Mouse (Mus musculus): ENCODE results near the gene P3h3. TPM values are rescaled to one million over a fixed set of nuclear protein-coding genes. Genes with fewer than 3 reads are reported as not detected.
"Not testable (repeated sequence)": the region's sequence is repeated elsewhere in the genome, so short reads cannot be mapped to it uniquely, and the experiment has no call there.

The P3h3 gene
- polyA plus RNA-seq, 3 experiments from 2014 or later = 0.30 to 0.36 TPM; not detected in 1

DNA sequence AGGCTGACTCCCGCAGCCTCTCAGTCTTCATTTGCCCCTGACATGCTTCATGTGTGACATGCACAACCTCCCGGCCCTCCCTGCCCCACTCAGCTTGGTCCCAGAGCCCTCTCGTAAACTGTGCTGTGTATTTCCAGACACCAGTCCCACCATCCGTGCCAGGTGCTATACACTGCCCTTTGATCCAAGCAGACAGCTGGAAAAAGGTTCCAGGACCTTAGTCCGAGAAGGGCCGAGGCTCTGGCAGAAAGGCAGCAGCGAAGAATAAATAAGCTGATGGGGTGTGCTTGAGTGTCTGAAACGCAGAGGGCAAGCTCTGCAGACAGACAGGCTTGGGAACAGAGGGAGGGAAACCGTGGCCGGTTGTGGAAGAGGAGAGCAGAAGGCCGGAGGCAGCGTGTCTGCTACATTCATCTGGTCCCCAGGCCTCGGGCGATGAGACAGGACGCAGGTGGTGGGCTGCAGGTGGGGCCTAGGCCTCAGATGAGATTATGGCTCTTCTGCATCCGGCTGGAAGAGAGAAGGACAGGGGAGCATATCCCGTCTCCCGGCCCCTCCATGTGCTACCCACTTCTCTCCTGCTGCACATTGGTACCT, 8.3 kb upstream of the P3h3 start:
- no peak for ATAC-seq

DNA sequence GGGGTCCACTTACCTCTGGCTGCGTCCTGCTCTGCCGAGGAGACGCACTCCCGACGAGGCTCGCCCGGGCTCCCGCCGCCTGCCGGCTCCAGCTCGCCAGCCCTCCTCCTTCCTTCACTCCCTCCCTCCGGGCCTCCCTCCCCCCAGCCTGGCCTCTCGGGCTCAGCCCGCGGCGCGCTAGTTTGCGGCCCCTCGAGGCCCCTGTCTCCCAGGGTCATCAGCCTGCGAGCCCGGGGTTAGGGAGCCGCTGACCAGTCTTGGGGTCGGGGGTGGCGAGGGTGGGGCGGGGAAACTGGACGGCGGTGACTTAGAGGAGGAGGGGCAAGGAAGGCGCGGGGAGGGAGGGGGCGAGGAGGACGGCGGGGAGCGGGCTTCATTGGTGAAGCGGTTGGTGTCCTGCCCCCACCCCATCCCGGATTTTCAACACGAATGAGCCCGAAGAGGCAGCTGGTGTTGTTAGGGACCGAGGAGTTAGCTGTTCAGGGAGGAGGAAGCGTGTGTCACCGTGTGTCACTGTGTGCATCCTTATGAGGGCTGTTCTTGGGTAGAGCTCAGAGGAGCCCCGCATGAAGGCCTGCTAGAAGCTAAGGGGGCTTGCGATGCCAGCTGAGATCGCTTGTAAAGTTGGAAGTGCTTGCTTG, 6.2 kb upstream of the P3h3 start, which contains the start of gene Gpr162:
Gene Gpr162, minus strand, starts transcription at position 326 of the 641 bp plus-strand sequence.
- ATAC-seq = peak; percentile 60

DNA sequence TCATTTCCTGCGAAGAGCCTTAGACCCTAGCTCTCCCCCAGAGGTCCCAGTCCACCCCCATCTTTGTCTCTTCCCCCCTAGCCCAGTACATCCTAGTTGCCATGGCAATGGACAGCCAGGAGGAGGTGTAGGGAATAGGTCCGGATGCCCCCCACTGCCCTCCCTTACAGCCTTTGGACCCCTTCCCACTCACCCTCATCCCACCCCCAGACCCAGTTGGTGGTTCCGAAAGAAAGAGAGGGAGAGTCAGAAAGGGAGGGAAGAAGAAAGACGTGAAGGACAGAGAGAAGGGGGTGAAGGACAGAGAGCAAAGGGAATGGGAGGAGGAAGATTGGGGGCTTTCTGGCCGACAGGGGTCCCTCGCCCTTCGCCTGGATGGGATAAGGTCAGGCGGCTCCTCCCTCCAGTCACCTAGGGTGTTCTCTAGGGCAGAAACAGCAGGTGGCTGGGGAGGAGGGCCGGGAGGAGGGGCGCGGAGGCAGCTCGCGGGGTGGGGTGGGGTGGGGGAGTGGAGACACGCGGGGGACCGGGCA, 5.6 kb upstream of the P3h3 start:
- ATAC-seq = no peak

DNA sequence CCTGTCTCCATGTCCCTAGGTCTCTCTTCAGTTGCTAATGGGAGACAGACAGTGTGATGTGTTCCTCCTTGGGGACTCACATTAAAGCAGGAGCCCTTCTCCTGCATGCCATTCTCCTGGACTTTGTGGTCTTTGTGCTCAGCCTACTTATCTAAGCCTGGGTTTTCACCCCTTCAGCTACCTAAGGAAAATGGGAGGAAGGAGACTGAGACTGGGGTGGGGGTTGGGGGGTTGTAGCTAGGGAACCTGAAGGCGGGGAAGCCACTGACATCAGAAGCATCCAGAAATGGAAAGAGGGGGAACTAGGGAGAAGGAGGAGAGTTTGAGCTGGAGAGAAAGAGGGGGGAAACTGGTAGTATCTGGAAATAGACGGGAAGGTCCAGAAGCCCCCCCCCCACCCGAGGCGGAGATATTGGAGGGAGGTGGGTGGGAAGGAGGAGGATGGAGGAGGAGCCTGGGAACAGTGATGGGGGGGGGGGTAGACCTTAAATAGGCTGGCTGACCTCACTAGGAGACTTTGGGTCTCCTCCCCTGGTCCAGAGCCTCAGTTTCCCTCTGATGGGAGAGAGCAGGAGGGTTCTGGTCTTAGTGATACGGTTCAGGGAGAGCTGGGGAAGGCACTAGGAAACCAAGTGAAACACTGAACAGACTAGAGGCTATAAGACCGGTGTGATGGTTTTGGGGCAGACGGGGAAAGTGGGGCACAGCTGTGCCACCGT, 5.0 kb upstream of the P3h3 start:
- no peak for ATAC-seq

DNA sequence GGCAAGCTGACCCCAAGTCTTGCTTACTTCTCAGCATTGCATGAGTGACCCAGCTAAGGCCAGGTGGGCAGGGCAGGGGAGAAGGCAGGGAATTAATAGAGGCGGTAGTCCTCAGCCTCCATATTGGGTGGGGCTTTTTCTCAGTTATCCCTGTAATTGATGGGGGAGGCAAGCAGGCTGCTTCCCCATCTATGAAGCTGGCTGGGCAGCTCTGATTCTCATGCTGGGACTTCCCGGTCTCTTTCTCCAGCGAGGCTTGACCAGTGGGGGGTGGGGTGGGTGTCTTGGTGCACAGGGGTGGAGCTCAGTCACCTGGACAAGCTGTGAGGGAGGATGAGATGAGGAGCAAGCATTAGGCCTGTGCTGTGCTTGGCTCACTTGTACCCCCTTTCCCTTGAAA, 4.2 kb upstream of the P3h3 start:
- ATAC-seq = no peak

DNA sequence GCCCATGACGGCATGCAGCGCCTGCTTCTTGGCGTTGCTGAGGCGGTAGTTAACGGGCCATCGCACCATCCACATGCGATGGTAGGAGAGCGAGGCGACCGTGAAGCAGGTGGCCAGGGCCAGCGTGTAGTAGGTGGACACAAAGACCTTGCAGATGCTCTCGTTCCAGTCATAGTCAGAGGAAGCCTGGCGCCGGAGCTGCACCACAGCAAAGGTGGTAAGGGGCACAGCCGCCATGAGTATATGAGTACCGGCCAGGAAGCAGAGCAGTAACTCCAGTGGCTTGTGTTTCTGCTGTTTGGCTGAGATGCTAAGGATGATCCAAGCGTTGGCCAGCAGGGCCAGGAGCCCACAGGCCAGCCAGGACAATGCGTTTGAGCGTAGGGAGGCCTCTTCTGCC, 3.7 kb upstream of the P3h3 start:
- ATAC-seq = no peak

DNA sequence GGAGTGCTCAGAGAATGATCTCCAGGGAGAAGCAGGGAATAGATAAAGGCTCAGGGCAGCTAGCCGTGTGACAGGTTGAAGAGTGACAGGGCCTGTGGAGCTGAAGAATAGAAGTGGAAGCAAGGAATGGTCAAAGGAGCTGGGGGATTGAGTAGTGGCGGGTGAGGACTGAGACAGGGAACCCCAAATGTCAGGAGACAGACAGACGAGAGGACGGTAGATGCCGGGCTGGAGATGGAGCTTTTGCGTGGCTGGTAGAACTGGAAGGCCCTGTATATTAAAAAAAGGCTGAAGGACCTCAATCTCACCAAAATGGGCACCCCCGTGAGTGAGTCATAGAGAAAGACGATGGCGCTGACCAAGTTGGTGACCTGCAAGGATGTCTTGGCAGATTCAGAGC, 3.0 kb upstream of the P3h3 start:
- ATAC-seq = no peak

DNA sequence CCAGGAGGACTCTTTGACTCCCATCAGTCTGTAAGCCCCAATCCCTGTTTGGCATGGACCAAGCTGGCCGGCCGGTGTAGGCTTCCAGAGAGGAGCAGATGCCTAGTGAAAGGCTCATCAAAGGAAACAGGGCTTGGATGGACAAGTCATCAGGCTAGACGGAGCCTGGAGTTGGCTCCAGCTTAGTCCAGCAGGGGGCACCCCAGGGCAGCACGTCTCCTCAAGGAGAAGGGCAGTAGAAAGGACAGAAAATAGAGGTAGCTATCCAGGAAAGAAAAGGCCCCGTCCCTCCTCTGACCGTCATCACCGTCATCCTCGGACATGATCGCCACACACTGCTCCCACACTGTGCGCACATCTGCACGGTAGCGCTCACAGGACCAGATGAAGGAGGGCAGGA, 2.2 kb upstream of the P3h3 start:
- peak; percentile 33 for ATAC-seq

DNA sequence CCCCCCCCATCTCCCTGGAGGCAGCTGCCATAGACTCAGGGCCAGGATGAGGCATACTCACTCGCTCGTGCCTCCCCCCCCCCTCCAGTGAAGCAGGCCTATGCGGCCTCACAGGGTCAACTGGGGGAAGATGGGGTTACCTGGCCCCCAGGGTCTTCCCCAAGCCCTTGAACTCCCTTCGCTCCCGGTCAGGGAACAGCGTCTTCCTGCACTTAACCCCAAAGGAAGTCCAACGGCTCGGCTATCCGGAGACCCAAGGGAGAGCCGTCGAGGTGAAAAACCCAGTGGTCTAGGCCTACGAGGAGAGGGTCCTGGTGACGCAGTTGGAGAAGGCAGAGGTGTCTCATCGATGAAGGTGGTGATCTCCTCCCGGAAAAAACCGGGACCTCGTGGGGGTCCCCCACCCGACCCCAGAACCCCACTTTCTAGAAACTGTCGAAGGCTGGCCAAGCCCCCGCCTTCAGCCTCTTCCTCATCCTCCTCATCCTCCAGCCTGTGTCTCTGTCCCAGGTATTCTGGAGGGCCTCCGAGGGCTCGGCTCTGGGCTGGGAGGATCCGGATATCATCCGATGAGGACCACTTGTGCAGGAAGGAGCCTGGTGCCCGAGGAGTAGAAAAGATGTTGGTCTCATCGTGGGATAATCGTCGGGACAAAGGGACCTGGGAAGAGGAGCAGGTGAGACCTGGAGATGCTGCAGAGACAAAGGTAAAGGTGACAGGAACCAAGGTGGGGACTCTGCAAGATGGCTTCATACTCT, 1.2 kb upstream of the P3h3 start:
- no peak for ATAC-seq

DNA sequence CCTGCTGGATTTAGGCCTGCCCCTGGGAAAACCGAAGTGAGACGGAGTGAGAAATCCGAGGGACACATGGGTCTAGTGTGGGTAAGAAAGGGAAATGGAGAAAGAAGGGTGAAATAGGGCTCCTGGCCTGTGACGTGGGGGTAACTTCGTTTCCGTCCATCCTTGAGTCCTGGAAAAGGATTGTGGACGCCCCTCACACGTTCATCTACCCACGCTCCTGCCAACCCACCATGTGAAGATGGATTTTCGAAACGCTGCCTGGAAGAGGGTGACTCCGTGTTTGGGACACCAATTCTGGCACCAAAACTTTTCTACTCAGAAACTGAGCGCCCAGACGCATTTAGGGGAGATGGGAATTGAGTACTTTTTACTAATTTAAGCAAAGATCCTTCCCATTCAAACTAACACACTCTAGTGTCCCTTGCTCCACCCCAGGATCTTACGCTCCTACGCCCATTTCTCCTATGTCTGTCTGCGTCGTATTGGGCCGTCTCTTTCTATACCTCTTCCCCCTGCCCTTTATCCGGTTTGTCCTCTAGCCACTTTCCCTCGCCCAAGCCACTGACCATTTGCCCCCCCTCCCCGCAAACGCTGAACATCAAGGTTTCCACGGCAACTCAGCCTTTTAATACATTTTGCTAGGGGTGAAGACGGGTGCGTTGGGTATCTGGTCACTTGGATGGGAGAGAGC, 433 bp upstream of the P3h3 start:
- ATAC-seq = no peak

DNA sequence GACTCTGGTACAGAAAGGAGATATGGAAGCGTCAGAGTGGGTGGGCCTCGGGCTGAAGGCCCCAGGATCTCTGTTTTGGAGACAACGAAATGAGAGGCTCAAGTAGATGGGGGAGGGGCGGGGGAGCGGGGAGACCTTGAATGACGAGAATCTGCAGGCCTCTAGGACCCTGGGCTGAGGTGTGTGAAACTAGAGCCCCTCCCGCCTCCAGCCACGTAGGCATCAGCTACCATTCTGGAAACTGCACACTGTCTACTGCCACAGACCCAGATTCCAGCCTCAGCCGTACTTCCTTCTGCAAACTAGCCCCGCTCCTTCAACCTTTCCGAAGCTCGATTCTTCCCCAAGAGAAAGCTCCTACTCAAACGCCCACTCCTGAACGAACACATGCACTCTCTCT, 1.2 kb downstream of the P3h3 start:
- peak; percentile 6 for ATAC-seq

DNA sequence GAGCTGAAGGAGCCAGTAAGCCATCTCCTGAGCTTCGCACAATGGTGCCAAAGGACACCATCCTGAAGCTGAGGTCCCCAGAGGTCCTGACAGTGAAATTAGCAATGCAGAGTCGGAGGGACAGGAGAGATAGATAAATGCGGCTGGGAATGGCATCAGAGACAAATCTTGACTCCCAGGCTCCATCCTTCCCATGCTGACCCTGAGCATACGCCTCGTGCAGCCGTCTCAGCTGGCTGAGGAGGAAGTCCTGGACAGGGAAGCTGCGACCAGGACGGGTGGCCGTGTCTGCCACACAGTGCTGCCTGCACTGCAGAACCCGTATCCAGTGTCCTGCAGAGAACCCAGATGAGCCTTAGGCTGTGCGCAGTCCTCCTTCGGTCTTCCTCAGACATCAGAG, 2.9 kb downstream of the P3h3 start:
- ATAC-seq = no peak

DNA sequence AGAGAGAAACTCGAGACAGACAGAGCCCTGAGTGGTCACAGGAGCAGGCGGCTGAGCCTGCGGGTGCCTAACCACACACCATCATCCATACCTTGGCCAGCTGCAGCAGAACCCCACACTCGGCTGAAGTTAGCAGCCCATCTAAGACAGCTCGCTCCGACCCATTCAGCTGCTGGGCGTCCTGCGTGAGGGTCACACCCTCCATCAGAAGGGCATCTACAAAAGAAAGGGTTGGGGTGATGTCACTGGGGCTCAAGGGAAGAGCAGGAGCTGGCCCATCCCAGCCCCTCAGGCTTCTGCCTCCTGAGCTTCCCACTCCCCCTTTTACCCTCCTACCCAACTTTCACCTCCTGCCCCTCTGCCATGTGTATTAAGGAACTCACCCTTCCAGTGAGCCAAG, 7.0 kb downstream of the P3h3 start:
- no peak for ATAC-seq

DNA sequence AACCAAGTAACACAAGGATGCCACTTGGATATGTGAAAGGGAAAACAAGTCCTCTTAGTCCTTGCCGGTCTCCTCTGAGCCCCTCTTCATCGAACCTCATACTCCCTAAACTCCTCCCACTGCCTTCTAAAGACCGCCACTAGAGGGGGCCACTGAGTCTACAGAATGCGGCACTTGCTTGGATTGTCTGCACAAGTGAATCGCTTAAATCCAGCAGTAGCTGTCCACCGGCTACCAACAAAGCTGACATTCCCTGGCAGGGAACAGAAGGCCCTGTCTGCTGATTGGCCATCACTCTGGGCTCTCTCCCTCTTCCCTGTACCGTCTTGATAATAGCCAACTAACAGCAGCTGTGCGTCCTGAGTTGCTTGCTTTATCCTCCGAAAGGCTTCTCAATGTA, 10.2 kb downstream of the P3h3 start:
- peak; percentile 88 for ATAC-seq

DNA sequence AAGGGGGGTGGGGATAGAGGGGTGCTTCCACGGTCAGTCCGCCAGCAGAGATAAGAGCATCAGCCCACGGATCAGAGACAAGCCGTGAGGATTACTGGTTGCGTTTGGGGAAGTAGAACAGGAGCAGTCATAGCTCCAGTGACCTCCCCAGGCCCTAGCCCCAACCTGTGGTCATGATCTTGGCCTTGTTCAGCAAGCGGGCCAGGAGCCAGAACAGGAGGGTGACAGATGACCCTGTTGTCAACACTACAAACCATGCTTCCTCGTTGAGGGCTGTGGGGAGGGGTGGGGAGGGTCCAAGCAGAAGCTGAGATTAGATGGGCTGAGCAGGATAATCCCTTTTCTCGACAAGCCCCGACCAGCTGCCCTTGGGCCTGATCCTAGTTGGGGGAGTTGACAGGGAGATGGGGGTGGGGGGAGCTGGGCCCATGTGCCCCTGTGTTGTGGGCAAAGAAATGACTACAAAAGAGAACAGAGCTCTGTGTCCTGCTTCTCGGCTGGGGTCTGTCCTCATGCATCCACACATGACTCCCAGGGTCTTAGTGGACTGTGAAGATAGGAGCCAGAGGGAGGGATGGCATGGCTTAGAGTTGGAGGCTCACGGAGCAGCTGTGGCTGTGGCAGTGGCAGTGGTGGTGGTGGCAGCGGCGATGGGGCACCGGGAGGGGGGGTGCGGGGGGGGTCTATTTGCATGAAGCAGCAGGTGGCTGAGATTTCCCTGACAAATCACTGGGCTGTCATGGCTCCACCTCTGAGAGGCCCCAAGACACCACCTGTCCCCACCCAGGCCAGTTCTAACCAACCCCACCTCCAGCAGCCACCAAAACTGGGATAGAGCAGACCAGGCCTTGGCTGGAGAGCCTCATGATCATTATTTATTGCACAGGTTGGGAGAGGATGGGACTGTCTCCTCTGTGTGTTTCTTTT, 17.0 kb downstream of the P3h3 start, which contains the start of gene Gnb3:
Gene Gnb3, minus strand, starts transcription at position 35 of the 927 bp plus-strand sequence.
- no peak for ATAC-seq

DNA sequence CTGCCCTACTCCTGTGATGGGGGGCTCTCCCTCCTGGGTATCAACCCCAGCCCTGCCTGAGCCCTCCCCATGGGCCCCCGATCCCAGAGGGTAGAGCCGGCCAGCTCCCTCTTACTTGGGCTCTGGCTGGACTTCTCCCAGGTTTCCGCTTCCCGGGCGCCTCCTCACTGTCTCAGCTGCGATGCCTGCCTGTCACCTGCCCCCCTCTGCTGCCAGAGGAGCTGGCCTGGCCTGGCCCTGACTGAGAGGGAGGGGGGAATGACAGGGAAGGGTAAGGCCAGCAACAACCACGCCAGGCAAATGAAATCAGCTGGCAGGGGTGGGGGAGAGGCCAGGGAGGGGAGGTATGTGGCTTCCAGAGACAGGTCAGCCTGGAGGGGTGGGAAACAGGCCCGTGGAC, 17.7 kb downstream of the P3h3 start:
- no peak for ATAC-seq

DNA sequence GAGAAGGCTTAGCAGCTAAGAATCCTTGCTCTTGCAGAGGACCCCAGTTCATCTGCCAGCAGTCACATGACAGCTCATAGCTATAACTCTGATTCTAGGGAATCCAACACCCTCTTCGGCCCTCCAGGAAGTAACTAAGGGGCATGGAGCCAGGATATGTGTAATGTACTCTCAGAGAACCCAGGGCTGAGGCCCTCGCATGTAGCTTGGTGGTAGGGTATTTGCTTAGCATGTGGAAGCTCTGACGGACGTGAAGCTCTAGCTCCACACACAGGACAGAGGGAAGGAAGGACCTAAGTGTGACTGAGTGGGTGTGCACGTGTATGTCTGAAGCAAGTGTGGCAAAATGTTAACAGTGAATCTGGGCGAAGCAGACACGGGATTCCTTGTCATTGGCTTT, 21.1 kb downstream of the P3h3 start:
- no peak for ATAC-seq

DNA sequence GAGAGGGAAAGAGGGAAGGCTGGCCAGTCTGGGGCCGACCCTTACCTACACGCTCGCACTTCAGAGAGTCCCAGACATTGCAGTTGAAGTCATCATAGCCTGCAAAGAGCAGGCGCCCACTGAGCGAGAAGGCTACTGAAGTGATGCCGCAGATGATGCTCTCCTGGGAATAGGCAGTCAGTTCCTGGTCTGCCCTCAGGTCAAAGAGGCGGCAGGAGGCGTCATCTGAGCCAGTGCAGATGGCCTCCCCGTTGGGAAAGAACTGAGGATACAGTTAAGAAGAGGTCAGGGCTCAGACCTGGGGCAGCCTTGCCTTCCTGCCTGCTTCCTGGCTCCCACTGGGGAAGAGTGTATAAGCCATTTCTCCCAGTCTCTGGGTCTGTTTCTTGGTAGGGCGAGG, 22.0 kb downstream of the P3h3 start:
- no peak for ATAC-seq

DNA sequence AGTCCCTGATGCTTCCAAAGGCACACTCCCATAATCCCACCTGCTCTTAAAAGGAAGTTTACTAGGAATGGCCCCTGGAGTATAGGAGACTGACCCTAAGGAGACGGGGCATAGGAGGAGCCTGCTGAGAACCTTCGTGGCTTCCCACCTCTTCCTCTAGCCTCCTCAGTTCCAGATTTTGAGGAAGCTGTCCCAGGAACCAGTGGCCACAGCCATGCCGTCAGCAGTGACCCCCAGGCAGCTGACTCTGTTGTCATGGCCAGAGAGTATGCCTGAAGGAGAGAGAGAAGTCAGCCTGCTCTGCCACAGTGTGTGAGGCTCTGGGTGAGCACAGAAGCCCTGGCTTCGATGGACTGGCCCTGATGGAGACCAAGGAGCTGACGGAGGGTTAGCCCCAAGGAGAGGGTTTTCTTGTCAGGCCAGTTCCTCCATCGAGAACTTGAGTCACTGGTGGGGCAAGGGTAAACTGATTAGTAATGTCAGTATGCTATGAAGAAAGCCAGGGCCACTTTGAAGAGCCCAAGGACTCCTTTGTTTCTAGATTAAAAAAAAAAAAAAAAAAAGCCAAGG, 23.0 kb downstream of the P3h3 start:
- no peak for ATAC-seq

DNA sequence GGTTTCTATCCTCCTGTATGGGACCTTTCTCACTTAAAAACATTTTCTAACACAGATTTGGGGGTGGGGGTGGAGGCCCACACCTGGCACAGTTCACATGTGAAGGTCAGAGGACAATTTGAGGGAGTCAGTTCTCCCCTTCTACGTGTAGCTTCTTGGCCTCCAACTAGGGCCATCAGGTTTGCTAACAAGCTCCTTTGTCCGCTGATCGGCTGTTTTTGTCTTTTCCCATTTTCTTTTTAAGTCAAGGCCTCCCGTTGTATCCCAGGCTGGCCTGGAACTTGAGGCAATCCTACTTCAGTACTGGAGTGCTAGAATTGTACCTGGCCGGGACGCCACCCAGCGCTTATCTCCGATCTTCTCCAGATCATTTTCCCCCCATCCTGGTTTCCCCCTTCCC, 25.9 kb downstream of the P3h3 start:
- ATAC-seq = no peak

DNA sequence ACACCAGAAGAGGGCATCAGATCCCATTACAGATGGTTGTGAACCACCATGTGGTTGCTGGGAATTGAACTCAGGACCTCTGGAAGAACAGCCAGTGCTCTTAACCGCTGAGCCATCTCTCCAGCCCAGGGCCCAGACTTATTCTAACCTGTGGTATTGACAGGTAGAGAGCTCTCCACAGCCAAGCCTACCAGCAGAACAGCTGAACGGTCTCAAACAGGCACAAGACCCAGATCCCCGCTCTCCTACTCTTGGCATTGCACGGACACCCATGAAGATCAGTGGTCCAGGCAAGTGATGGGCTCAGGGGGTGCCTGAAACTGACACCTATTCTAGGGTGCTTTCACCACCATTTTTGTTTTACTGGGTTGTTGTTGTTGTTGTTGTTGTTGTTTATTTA, 26.4 kb downstream of the P3h3 start:
- ATAC-seq = not testable (repeated sequence)

Measured in inflammation-experienced regulatory T-cells, adult 6 months (primary cell).